Mouse (Mus musculus): Measurements from ENCODE around the gene Kctd2. TPM values are rescaled to one million over a fixed set of nuclear protein-coding genes. Genes with fewer than 3 reads are reported as not detected.

The Kctd2 gene
- polyA plus RNA-seq (2014; fragmentation: Nextera tagmentation; extraction: Ambion mirVana) = 11.0 and 18.8 TPM in 2 replicates

DNA sequence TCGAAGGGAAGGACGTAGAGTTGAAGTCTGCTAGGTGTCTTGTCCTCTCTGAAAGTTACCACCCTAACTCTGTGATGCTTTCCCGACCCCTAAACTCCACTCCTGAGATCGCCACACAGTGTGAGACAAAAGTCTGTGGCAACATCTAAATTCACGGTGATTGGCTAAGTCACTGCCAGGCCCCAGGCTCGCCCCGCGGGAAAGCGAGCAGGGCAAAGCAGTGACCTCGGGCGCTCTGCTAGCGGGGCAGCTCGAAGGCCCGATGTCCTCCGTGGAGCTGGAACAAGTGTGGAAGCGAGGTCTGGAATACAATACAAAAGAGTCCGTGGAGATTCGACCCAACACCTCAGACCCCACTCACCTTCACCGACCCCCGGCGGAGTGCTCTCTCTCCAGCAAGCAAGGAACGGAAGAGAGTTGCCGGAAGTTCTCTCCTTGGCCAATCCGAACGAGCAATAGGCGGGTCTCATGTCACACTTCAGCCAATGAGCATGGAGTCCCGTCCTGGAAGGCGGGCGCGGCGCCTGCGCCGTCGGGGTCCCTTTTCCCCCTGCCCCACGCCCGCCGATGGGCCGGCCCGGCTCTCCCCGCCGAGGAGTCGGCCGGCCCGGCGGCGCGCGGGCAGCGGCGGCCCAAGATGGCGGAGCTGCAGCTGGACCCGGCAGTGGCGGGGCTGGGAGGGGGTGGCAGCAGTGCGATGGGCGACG lies at the start of gene Kctd2, which contains the start of gene Atp5h:
Gene Kctd2 (plus strand): TSS at position 598 of the 707 bp plus-strand sequence.
Gene Atp5h (minus strand): TSS at position 432 of the 707 bp plus-strand sequence.
- peak; percentile 87 for DNase-seq (ENCODE audit: low spot score)
- peak; percentile 97 for ATAC-seq (replicated peaks; ENCODE audit: low FRiP score, low TSS enrichment, low read depth)
- Histone ChIP-seq H3K9ac (ENCODE audit: low read length) (peak within 1 kb of the TSS; percentile 88), H3K27ac (ENCODE audit: low read depth) (peak within 1 kb of the TSS; percentile 74), H3K36me3 (ENCODE audit: control insufficient read depth, insufficient read depth, low read length) (peaks cover 42% of the 10 kb centered on the region), H3K4me2 (ENCODE audit: low read length) (peak within 1 kb of the TSS; percentile 84), H3K4me1 (replicated peaks; ENCODE audit: control insufficient read depth, insufficient read depth, low read length) (peaks cover 19% of the 10 kb centered on the region), H3K9me3 (ENCODE audit: control insufficient read depth, low read length) (no peaks in the 10 kb centered on the region), H3K27me3 (replicated peaks; ENCODE audit: control insufficient read depth, insufficient read depth, low read length) (no peaks in the 10 kb centered on the region), H3K4me3 (ENCODE audit: low read depth, low read length) (peak within 1 kb of the TSS; percentile 78)
- WGBS = under 1% methylated on average over 52 of the region's 56 CpGs

DNA sequence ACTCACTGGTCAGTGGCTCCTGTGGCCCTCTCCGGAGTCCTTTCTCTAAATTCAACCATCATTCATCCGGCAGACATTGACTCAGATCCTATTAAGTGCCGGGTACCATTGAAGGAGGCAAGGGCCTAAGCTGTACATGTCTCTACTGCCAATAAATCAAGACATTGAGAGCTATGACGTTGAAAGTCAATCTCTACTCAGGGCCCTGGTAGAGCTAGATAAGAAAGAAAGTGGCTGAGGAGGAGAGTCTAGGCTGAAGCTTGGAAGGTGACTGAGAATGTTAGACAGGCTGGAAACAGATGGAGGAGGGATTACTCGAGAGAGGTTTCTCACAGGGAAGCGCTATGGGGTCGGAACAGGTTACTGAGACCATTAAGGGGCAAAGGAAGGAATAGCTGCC lies 49.6 kb upstream of the Kctd2 start:
- H3K27me3 ChIP-seq (replicated peaks; ENCODE audit: control insufficient read depth, insufficient read depth, low read length) = peaks cover 51% of the 10 kb centered on the region
- no peak overlapping the region for H3K9ac ChIP-seq (ENCODE audit: low read length)
- H3K36me3 ChIP-seq (ENCODE audit: control insufficient read depth, insufficient read depth, low read length) = no peaks in the 10 kb centered on the region
- ATAC-seq (replicated peaks; ENCODE audit: low FRiP score, low TSS enrichment, low read depth) (no peak), DNase-seq (ENCODE audit: low spot score) (no peak)
- WGBS = 54% methylated on average over 7 of the region's 7 CpGs
- no peak overlapping the region for H3K4me2 ChIP-seq (ENCODE audit: low read length)
- no peak overlapping the region for H3K4me3 ChIP-seq (ENCODE audit: low read depth, low read length)
- no peak overlapping the region for H3K27ac ChIP-seq (ENCODE audit: low read depth)
- H3K4me1 ChIP-seq (replicated peaks; ENCODE audit: control insufficient read depth, insufficient read depth, low read length) = peaks cover 10% of the 10 kb centered on the region; the same call in 1 of the 2 replicates
- no peaks in the 10 kb centered on the region for H3K9me3 ChIP-seq (ENCODE audit: control insufficient read depth, low read length)

DNA sequence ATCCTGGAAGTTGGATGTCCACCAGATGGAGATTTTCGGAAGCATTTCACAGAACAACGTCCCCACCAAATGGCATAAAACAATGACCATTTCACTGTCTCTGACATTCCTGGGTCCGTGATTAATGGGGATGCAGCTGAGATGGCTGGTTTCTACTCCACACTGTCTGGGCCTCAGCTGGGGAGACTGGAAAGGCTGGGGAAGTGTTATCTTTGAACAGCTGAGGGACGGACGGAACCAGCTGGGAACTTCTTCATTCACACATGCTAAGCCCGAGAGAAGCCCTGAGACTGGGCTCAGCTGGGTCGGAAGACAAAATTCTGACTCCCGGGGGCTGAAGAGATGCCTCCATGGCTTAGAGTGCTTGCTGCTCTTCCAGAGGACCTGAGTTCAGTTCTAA lies 48.6 kb upstream of the Kctd2 start:
- H3K27ac ChIP-seq (ENCODE audit: low read depth) = no peak overlapping the region
- H3K4me3 ChIP-seq (ENCODE audit: low read depth, low read length) = no peak overlapping the region
- H3K9ac ChIP-seq (ENCODE audit: low read length) = no peak overlapping the region
- ATAC-seq (replicated peaks; ENCODE audit: low FRiP score, low TSS enrichment, low read depth) = no peak
- no peaks in the 10 kb centered on the region for H3K9me3 ChIP-seq (ENCODE audit: control insufficient read depth, low read length)
- H3K4me1 ChIP-seq (replicated peaks; ENCODE audit: control insufficient read depth, insufficient read depth, low read length) = peaks cover 10% of the 10 kb centered on the region; the same call in 1 of the 2 replicates
- H3K36me3 ChIP-seq (ENCODE audit: control insufficient read depth, insufficient read depth, low read length) = no peaks in the 10 kb centered on the region
- no peak overlapping the region for H3K4me2 ChIP-seq (ENCODE audit: low read length)
- DNase-seq (ENCODE audit: low spot score) = no peak
- WGBS = 47% methylated on average over 8 of the region's 8 CpGs
- H3K27me3 ChIP-seq (replicated peaks; ENCODE audit: control insufficient read depth, insufficient read depth, low read length) = peaks cover 42% of the 10 kb centered on the region

DNA sequence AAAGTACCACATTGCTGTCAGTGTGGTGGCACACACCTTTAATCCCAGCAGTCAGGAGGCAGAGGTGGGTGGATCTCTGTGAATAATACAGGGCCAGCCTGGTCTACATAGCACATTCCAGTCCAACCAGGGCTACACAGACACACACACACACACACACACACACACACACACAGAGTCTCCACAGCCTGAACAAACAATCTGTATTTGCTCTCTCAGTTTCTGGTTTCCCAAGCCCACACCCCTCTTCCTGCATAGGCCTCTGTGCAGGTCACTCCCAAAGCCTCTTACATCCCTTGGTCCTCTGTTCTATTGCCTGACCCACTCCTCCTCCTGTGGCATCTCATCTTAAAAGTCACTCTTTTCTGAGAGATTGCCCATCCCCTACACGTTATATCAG lies 47.9 kb upstream of the Kctd2 start:
- DNase-seq (ENCODE audit: low spot score) (no peak), ATAC-seq (replicated peaks; ENCODE audit: low FRiP score, low TSS enrichment, low read depth) (no peak)
- Histone ChIP-seq H3K36me3 (ENCODE audit: control insufficient read depth, insufficient read depth, low read length) (no peaks in the 10 kb centered on the region), H3K27ac (ENCODE audit: low read depth) (no peak overlapping the region), H3K4me1 (replicated peaks; ENCODE audit: control insufficient read depth, insufficient read depth, low read length) (peaks cover 10% of the 10 kb centered on the region; the same call in 1 of the 2 replicates), H3K4me3 (ENCODE audit: low read depth, low read length) (no peak overlapping the region), H3K9ac (ENCODE audit: low read length) (no peak overlapping the region), H3K4me2 (ENCODE audit: low read length) (no peak overlapping the region), H3K27me3 (replicated peaks; ENCODE audit: control insufficient read depth, insufficient read depth, low read length) (peaks cover 35% of the 10 kb centered on the region), H3K9me3 (ENCODE audit: control insufficient read depth, low read length) (no peaks in the 10 kb centered on the region)
- 64% methylated on average over 1 of the region's 1 CpGs for WGBS

DNA sequence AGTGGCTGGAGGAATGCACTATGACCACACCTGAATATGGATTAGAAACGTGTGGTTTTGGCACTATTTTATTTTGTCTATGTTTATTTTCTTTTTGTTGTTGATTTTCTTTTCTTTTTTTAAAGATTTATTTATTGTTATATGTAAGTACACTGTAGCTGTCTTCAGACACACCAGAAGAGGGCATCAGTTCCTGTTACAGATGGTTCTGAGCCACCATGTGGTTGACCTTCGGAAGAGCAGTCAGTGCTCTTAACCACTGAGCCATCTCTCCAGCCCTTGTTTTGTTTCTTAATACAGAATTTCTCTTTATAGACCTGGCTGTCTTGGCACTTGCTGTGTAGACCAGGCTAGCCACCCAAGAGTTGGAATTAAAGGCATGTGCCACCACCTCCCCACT lies 47.2 kb upstream of the Kctd2 start:
- DNase-seq (ENCODE audit: low spot score) (no peak), ATAC-seq (replicated peaks; ENCODE audit: low FRiP score, low TSS enrichment, low read depth) (no peak)
- H3K4me1 ChIP-seq (replicated peaks; ENCODE audit: control insufficient read depth, insufficient read depth, low read length) = peaks cover 6% of the 10 kb centered on the region; the same call in 1 of the 2 replicates
- peaks cover 28% of the 10 kb centered on the region for H3K27me3 ChIP-seq (replicated peaks; ENCODE audit: control insufficient read depth, insufficient read depth, low read length)
- H3K4me3 ChIP-seq (ENCODE audit: low read depth, low read length) = no peak overlapping the region
- H3K9me3 ChIP-seq (ENCODE audit: control insufficient read depth, low read length) = no peaks in the 10 kb centered on the region
- H3K9ac ChIP-seq (ENCODE audit: low read length) = no peak overlapping the region
- H3K36me3 ChIP-seq (ENCODE audit: control insufficient read depth, insufficient read depth, low read length) = no peaks in the 10 kb centered on the region
- H3K27ac ChIP-seq (ENCODE audit: low read depth) = no peak overlapping the region
- 53% methylated on average over 2 of the region's 2 CpGs for WGBS
- H3K4me2 ChIP-seq (ENCODE audit: low read length) = no peak overlapping the region

DNA sequence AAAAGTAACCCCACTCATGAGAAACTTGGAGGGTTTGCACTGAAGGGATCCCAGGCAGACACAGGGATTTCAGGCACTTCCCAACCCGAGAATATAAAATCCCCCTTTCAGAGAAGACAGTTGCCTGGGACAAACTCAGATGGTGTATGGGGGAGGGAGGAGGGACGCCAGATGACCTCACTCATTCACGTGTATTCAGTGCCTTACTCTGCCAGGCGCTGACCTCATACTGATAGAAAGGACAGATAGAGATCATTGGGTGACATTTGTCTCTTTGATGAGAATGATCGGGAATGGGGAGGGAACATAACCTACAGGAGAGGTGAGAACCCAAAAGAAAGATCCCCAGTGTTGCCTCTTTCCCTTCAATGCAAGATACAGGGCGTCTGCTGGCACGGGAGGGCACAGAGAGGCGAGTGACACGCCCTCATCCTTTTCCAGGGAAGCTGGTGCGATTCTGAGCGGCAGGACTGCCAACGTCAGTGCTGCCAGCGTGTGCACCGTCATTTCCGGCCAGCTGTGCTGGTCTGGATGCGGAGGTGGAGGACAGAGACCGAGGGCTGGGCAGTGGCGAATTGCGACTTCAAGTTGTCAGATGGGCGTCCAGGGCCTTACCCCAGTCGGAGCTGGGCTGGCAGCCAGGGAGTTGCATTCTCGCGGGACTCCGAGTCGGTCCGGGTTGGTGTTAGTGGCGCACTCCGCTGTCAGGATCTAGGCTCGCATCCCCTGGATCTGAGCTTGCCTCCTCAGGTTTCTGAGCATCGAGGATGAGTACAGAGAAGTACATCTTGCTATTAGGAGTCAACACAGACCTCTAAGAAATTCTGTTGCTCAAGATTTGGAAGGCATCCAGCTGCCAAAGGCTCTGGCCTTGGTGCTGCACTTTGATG lies 45.9 kb upstream of the Kctd2 start:
- Histone ChIP-seq H3K36me3 (ENCODE audit: control insufficient read depth, insufficient read depth, low read length) (no peaks in the 10 kb centered on the region), H3K27me3 (replicated peaks; ENCODE audit: control insufficient read depth, insufficient read depth, low read length) (peaks cover 21% of the 10 kb centered on the region), H3K4me1 (replicated peaks; ENCODE audit: control insufficient read depth, insufficient read depth, low read length) (peaks cover 6% of the 10 kb centered on the region; the same call in 1 of the 2 replicates), H3K4me3 (ENCODE audit: low read depth, low read length) (peak overlapping the region; percentile 29), H3K4me2 (ENCODE audit: low read length) (peak overlapping the region; percentile 64), H3K9me3 (ENCODE audit: control insufficient read depth, low read length) (peaks cover 3% of the 10 kb centered on the region; the same call in 1 of the 2 replicates), H3K9ac (ENCODE audit: low read length) (peak overlapping the region; percentile 39), H3K27ac (ENCODE audit: low read depth) (no peak overlapping the region)
- WGBS = 2% methylated on average over 30 of the region's 30 CpGs
- ATAC-seq (replicated peaks; ENCODE audit: low FRiP score, low TSS enrichment, low read depth) (no peak), DNase-seq (ENCODE audit: low spot score) (peak; percentile 76)

DNA sequence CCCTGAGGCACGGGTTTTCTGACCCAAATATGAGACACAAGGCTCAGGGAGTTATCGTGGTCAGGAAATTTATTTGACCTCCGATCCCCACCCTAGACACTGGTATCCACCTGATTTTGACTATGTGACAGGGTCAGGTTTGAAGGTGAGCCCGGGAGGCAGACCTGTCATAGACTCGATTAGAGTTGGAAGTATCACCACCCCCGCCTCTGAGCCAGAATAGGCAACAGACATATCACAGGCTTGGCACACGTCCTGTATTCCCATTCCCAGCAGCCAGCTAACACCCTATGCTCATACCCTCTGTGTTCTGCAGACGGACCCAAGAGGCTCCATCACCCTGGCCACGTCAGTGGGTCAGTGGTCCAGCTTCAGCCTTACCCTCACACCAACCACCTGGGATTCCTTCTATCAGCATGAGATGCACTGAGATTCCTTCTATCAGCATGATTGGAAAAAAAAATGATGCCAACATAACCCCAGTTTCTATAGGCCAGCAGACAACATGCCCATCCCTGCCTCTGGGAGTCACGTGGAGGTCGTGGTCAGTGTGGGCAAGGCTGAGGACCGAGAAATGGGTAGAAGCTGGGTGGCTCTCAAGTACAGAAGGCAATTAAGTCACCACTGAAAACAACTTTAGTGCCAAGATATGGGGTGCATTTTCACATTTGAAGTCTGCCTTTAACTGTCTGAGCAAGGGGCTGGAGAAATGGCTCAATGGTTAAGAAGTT lies 45.1 kb upstream of the Kctd2 start:
- peak; percentile 58 for DNase-seq (ENCODE audit: low spot score)
- Histone ChIP-seq H3K4me2 (ENCODE audit: low read length) (no peak overlapping the region; the same call in 1 of the 2 replicates), H3K9me3 (ENCODE audit: control insufficient read depth, low read length) (peaks cover 3% of the 10 kb centered on the region; the same call in 1 of the 2 replicates), H3K4me3 (ENCODE audit: low read depth, low read length) (no peak overlapping the region), H3K27ac (ENCODE audit: low read depth) (no peak overlapping the region), H3K4me1 (replicated peaks; ENCODE audit: control insufficient read depth, insufficient read depth, low read length) (peaks cover 6% of the 10 kb centered on the region; the same call in 1 of the 2 replicates), H3K9ac (ENCODE audit: low read length) (no peak overlapping the region; the same call in 1 of the 2 replicates), H3K27me3 (replicated peaks; ENCODE audit: control insufficient read depth, insufficient read depth, low read length) (peaks cover 19% of the 10 kb centered on the region), H3K36me3 (ENCODE audit: control insufficient read depth, insufficient read depth, low read length) (no peaks in the 10 kb centered on the region)
- WGBS = 62% methylated on average over 12 of the region's 12 CpGs
- ATAC-seq (replicated peaks; ENCODE audit: low FRiP score, low TSS enrichment, low read depth) = no peak

DNA sequence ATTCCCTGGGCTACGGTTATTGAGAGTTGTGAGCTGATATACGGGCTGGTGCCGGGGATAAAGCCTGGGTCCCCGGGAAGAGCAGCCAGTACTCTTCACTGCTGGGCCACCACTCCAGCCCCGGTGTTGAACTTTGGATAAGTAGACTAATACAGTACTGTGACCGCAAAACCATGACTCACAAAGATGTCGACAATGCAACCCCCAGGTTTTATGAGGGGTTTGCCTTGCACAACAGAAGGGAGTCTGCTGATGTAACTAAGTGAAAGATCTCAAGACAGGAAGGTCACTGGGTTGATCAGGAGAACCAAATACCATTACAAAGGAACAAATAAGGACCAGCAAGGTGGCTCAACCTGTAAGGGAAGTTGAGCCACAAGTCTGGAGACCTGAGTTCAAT lies 43.2 kb upstream of the Kctd2 start:
- WGBS = 63% methylated on average over 7 of the region's 7 CpGs
- no peak for DNase-seq (ENCODE audit: low spot score)
- no peak overlapping the region for H3K4me2 ChIP-seq (ENCODE audit: low read length)
- ATAC-seq (replicated peaks; ENCODE audit: low FRiP score, low TSS enrichment, low read depth) = no peak
- no peak overlapping the region for H3K4me3 ChIP-seq (ENCODE audit: low read depth, low read length)
- H3K9ac ChIP-seq (ENCODE audit: low read length) = no peak overlapping the region
- H3K36me3 ChIP-seq (ENCODE audit: control insufficient read depth, insufficient read depth, low read length) = no peaks in the 10 kb centered on the region
- peaks cover 10% of the 10 kb centered on the region; the same call in 1 of the 2 replicates for H3K4me1 ChIP-seq (replicated peaks; ENCODE audit: control insufficient read depth, insufficient read depth, low read length)
- H3K27me3 ChIP-seq (replicated peaks; ENCODE audit: control insufficient read depth, insufficient read depth, low read length) = peaks cover 19% of the 10 kb centered on the region
- H3K27ac ChIP-seq (ENCODE audit: low read depth) = no peak overlapping the region
- H3K9me3 ChIP-seq (ENCODE audit: control insufficient read depth, low read length) = peaks cover 3% of the 10 kb centered on the region; the same call in 1 of the 2 replicates

All from intestine, embryonic 14.5 days (tissue).